Mouse (Mus musculus) embryonic facial prominence, embryonic 11.5 days (tissue): ENCODE results near the gene Arid5a. TPM values are rescaled to one million over a fixed set of nuclear protein-coding genes. Genes with fewer than 3 reads are reported as not detected.
A peak's percentile ranks its signal among the peaks of the same experiment; 100 is the strongest.

Source experiments
- ATAC-seq: fragments of 200-750 bp; cut with Nextera tagmentation; replicated peaks from 2 replicates; pipeline ENCODE4 v1.8.0; 2017; ENCODE audit warnings: low read depth; ENCODE audit not compliant: insufficient number of reproducible peaks, low FRiP score, low TSS enrichment
- DNase-seq: peaks from one replicate; pipeline ENCODE4 v3.0.0-alpha.2; 2015; ENCODE audit warnings: low spot score
- H3K27ac ChIP-seq: fragments of 300-500 bp; sonication (generic); replicated peaks from 2 replicates; pipeline ENCODE4 v1.5.1; 2014; ENCODE audit warnings: mild to moderate bottlenecking, low read depth, low read length, control low read depth
- H3K27me3 ChIP-seq: fragments of 300-500 bp; sonication (generic); 2 replicates; pipeline ENCODE4 v1.6.1; 2014; ENCODE audit warnings: mild to moderate bottlenecking, low read length, moderate library complexity, mixed read lengths; ENCODE audit not compliant: control insufficient read depth, insufficient read depth
- H3K36me3 ChIP-seq: fragments of 300-500 bp; sonication (generic); replicated peaks from 2 replicates; pipeline ENCODE4 v1.6.1; 2014; ENCODE audit warnings: low read depth, mild to moderate bottlenecking, low read length, moderate library complexity, mixed read lengths; ENCODE audit not compliant: control insufficient read depth, insufficient read depth
- H3K4me1 ChIP-seq: fragments of 300-500 bp; sonication (generic); 2 replicates; pipeline ENCODE4 v1.6.1; 2014; ENCODE audit warnings: low read length, mixed read lengths; ENCODE audit not compliant: control insufficient read depth, insufficient read depth
- H3K4me2 ChIP-seq: fragments of 300-500 bp; sonication (generic); 2 replicates; pipeline ENCODE4 v1.6.1; 2014; ENCODE audit warnings: low read depth, mild to moderate bottlenecking, control low read depth, low read length, moderate library complexity
- H3K4me3 ChIP-seq: fragments of 300-500 bp; sonication (generic); 2 replicates; pipeline ENCODE4 v1.5.1; 2014; ENCODE audit warnings: low read depth, low read length, control low read depth
- H3K9ac ChIP-seq: fragments of 300-500 bp; sonication (generic); replicated peaks from 2 replicates; pipeline ENCODE4 v1.6.1; 2014; ENCODE audit warnings: mild to moderate bottlenecking, control low read depth, low read length
- H3K9me3 ChIP-seq: fragments of 300-500 bp; sonication (generic); replicated peaks from 2 replicates; pipeline ENCODE4 v1.6.1; 2016; ENCODE audit warnings: mild to moderate bottlenecking, low read length, inconsistent platforms, mixed read lengths; ENCODE audit not compliant: control insufficient read depth
- WGBS: fragments of 180-500 bp; shearing (Covaris S2); extraction: QIAGEN DNeasy Blood & Tissue Kit; methylation state at CpG from one replicate; pipeline ENCODE4 v1.1.7; 2014; 5-methylcytosine and 5-hydroxymethylcytosine counted together
- polyA plus RNA-seq: library from polyadenylated mRNA; unstranded; fragments of >200 nt; fragmentation: Nextera tagmentation; extraction: Ambion mirVana; gene quantifications from 2 replicates; pipeline ENCODE4 v1.2.1, GENCODE M21; 2014

The Arid5a gene
- 1.6 and 3.7 TPM in 2 replicates for polyA plus RNA-seq

GRCm38 (mm10) chr1:36307495-36308280 is at the start of gene Arid5a:
Gene Arid5a, plus strand, starts transcription at chr1:36307733.
- no peaks in the 10 kb centered on the region for H3K36me3 ChIP-seq
- peak within 1 kb of the TSS; percentile 44 for H3K9ac ChIP-seq
- peaks cover 4% of the 10 kb centered on the region; the same call in 1 of the 2 replicates for H3K27me3 ChIP-seq
- DNase-seq (peak; percentile 94), ATAC-seq (peak; percentile 83)
- under 1% methylated on average over 65 of the region's 65 CpGs for WGBS
- no peaks in the 10 kb centered on the region for H3K9me3 ChIP-seq
- peak within 1 kb of the TSS; percentile 92 for H3K4me2 ChIP-seq
- no peak within 1 kb of the TSS for H3K27ac ChIP-seq
- H3K4me1 ChIP-seq: peaks cover 4% of the 10 kb centered on the region; the same call in 1 of the 2 replicates
- H3K4me3 ChIP-seq: peak within 1 kb of the TSS; percentile 56

- Histone ChIP-seq H3K27me3 (no peaks in the 10 kb centered on the region), H3K4me1 (no peaks in the 10 kb centered on the region), H3K4me2 (no peak overlapping the region), H3K27ac (no peak overlapping the region), H3K9ac (no peak overlapping the region), H3K9me3 (no peaks in the 10 kb centered on the region; the same call in 1 of the 2 replicates), H3K4me3 (no peak overlapping the region), H3K36me3 (no peaks in the 10 kb centered on the region)
- 61% methylated on average over 2 of the region's 2 CpGs for WGBS
- ATAC-seq: no peak
- DNase-seq: no peak
Observed at GRCm38 (mm10) chr1:36258631-36259030, 48.9 kb upstream of the Arid5a start.

- DNase-seq: no peak
- Histone ChIP-seq H3K9ac (no peak overlapping the region), H3K36me3 (no peaks in the 10 kb centered on the region), H3K4me3 (no peak overlapping the region), H3K4me1 (no peaks in the 10 kb centered on the region), H3K4me2 (no peak overlapping the region), H3K27ac (no peak overlapping the region), H3K9me3 (no peaks in the 10 kb centered on the region; the same call in 1 of the 2 replicates), H3K27me3 (no peaks in the 10 kb centered on the region)
- WGBS: 90% methylated on average over 2 of the region's 2 CpGs
- ATAC-seq: no peak
Observed at GRCm38 (mm10) chr1:36259281-36259680, 48.3 kb upstream of the Arid5a start.

GRCm38 (mm10) chr1:36260418-36260817 is 47.1 kb upstream of the Arid5a start:
- WGBS: 97% methylated on average over 1 of the region's 1 CpGs
- DNase-seq: no peak
- H3K36me3 ChIP-seq: no peaks in the 10 kb centered on the region
- ATAC-seq: no peak
- no peak overlapping the region for H3K27ac ChIP-seq
- no peaks in the 10 kb centered on the region for H3K4me1 ChIP-seq
- H3K27me3 ChIP-seq: no peaks in the 10 kb centered on the region
- no peak overlapping the region for H3K4me3 ChIP-seq
- H3K9me3 ChIP-seq: no peaks in the 10 kb centered on the region; the same call in 1 of the 2 replicates
- no peak overlapping the region for H3K4me2 ChIP-seq
- H3K9ac ChIP-seq: no peak overlapping the region

- Histone ChIP-seq H3K27me3 (no peaks in the 10 kb centered on the region), H3K4me3 (no peak overlapping the region), H3K4me2 (no peak overlapping the region), H3K27ac (no peak overlapping the region), H3K36me3 (no peaks in the 10 kb centered on the region), H3K9me3 (no peaks in the 10 kb centered on the region), H3K4me1 (no peaks in the 10 kb centered on the region), H3K9ac (no peak overlapping the region)
- ATAC-seq (no peak), DNase-seq (no peak)
- WGBS: 84% methylated on average over 19 of the region's 19 CpGs
Observed at GRCm38 (mm10) chr1:36261708-36262504, 45.6 kb upstream of the Arid5a start.

GRCm38 (mm10) chr1:36263833-36264488 is 43.6 kb upstream of the Arid5a start:
- no peak for DNase-seq
- no peaks in the 10 kb centered on the region for H3K9me3 ChIP-seq
- WGBS: 53% methylated on average over 13 of the region's 13 CpGs
- H3K36me3 ChIP-seq: no peaks in the 10 kb centered on the region
- H3K4me2 ChIP-seq: no peak overlapping the region
- no peak for ATAC-seq
- H3K4me1 ChIP-seq: no peaks in the 10 kb centered on the region
- no peaks in the 10 kb centered on the region for H3K27me3 ChIP-seq
- H3K27ac ChIP-seq: no peak overlapping the region
- H3K9ac ChIP-seq: no peak overlapping the region
- H3K4me3 ChIP-seq: no peak overlapping the region

GRCm38 (mm10) chr1:36266293-36266692 is 41.2 kb upstream of the Arid5a start:
- ATAC-seq (no peak), DNase-seq (no peak)
- Histone ChIP-seq H3K9me3 (no peaks in the 10 kb centered on the region), H3K27me3 (peaks cover 2% of the 10 kb centered on the region; the same call in 1 of the 2 replicates), H3K27ac (no peak overlapping the region), H3K9ac (no peak overlapping the region), H3K4me3 (no peak overlapping the region), H3K4me2 (no peak overlapping the region), H3K4me1 (no peaks in the 10 kb centered on the region; the same call in 1 of the 2 replicates), H3K36me3 (no peaks in the 10 kb centered on the region)
- 78% methylated on average over 6 of the region's 6 CpGs for WGBS
